Mouse (Mus musculus) megakaryocyte, adult 5-6 weeks (primary cell): ENCODE results near the gene Adprh. TPM values are rescaled to one million over a fixed set of nuclear protein-coding genes. Genes with fewer than 3 reads are reported as not detected.

Experiments
- ATAC-seq: 2 replicates; pipeline ENCODE4 v1.8.0; 2016; ENCODE audit warnings: mild to moderate bottlenecking, inconsistent platforms; ENCODE audit not compliant: poor library complexity, severe bottlenecking
- total RNA-seq, 2 experiments: library from RNA; stranded (forward) in 1 of 2; stranded (reverse) in 1 of 2; fragments of 153-499, 151-499 nt in 1 of 2; fragments of 221-1000, 200-1000 nt in 1 of 2; gene quantifications; 2 replicates each; pipeline versions ENCODE4 v1.2.3 to v1.2.4; 2015 to 2017

Gene Adprh
- total RNA-seq, 2 experiments from 2014 or later: 19.2 to 30.9 TPM

GRCm38 (mm10) chr16:38443721-38444464 is 8.6 kb downstream of the Adprh start:
- peak; percentile 47; the same call in 1 of the 2 replicates for ATAC-seq

- ATAC-seq: no peak
Measured at GRCm38 (mm10) chr16:38442216-38442615, 10.3 kb downstream of the Adprh start.

- no peak for ATAC-seq
Measured at GRCm38 (mm10) chr16:38441611-38442010, 10.9 kb downstream of the Adprh start.

- no peak for ATAC-seq
Measured at GRCm38 (mm10) chr16:38440403-38440802, 12.1 kb downstream of the Adprh start.

- no peak for ATAC-seq
Measured at GRCm38 (mm10) chr16:38439190-38439589, 13.3 kb downstream of the Adprh start.

GRCm38 (mm10) chr16:38434295-38434795 is 18.2 kb downstream of the Adprh start:
- no peak for ATAC-seq

GRCm38 (mm10) chr16:38433514-38433913 is 19.0 kb downstream of the Adprh start:
- ATAC-seq: no peak

- ATAC-seq: peak; percentile 91
Measured at GRCm38 (mm10) chr16:38432498-38433425, 19.7 kb downstream of the Adprh start, which contains the start of gene Pla1a. TSS of gene Pla1a (minus strand) at chr16:38433145.

GRCm38 (mm10) chr16:38431446-38432185 is 20.9 kb downstream of the Adprh start:
- ATAC-seq: no peak

- no peak for ATAC-seq
Measured at GRCm38 (mm10) chr16:38425799-38426198, 26.7 kb downstream of the Adprh start.

- no peak for ATAC-seq
Measured at GRCm38 (mm10) chr16:38425374-38425773, 27.1 kb downstream of the Adprh start.

- no peak for ATAC-seq
Measured at GRCm38 (mm10) chr16:38414953-38415352, 37.5 kb downstream of the Adprh start.

- peak; percentile 30; the same call in 1 of the 2 replicates for ATAC-seq
Measured at GRCm38 (mm10) chr16:38408416-38408815, 44.1 kb downstream of the Adprh start.

- no peak for ATAC-seq
Measured at GRCm38 (mm10) chr16:38407584-38407983, 44.9 kb downstream of the Adprh start.

- no peak for ATAC-seq
Measured at GRCm38 (mm10) chr16:38406708-38407107, 45.8 kb downstream of the Adprh start.

GRCm38 (mm10) chr16:38406293-38406692 is 46.2 kb downstream of the Adprh start:
- no peak for ATAC-seq

GRCm38 (mm10) chr16:38403639-38404038 is 48.9 kb downstream of the Adprh start:
- ATAC-seq: peak; percentile 85

- ATAC-seq: no peak
Measured at GRCm38 (mm10) chr16:38401468-38401867, 51.0 kb downstream of the Adprh start.

GRCm38 (mm10) chr16:38400311-38400960 is 52.1 kb downstream of the Adprh start:
- no peak for ATAC-seq
